Mouse (Mus musculus): ENCODE data around the gene Atp8b5. TPM values are rescaled to one million over a fixed set of nuclear protein-coding genes. Genes with fewer than 3 reads are reported as not detected.

The Atp8b5 gene
- total RNA-seq, 2 experiments from 2014 or later: 0.23 to 0.46 TPM

GRCm38 (mm10) chr4:43379601-43380000, 112.6 kb downstream of the Atp8b5 start:
- intact Hi-C loops (cut with DNase I): no loop called here
- no peak for DNase-seq (ENCODE audit: low spot score in 2 of 2)

GRCm38 (mm10) chr4:43380951-43381350, 114.0 kb downstream of the Atp8b5 start:
- DNase-seq (ENCODE audit: low spot score in 2 of 2): peak in 1 of 2 experiments; percentile 40
- intact Hi-C loops (cut with DNase I): loop anchor here (5.0 kb wide), 2 partner anchors 99 to 114 kb away; partner anchors contain the start of gene Atp8b5

- intact Hi-C loops (cut with DNase I): loop anchor here (2.0 to 5.0 kb wide), 3 partner anchors 25 to 114 kb away; partner anchors contain the start of gene Atp8b5
- peak; percentile 95 to 96 for DNase-seq (ENCODE audit: low spot score in 2 of 2)
These were observed 114.6 kb downstream of the Atp8b5 start, which contains the start of gene Rusc2 for GRCm38 (mm10) chr4:43381408-43382154. Rusc2 (plus strand) TSS chr4:43381979.

- DNase-seq (ENCODE audit: low spot score in 2 of 2): no peak
- intact Hi-C loops (cut with DNase I): loop anchor here (1.0 to 5.0 kb wide), 4 partner anchors 24 to 115 kb away; partner anchors contain the start of gene Atp8b5
These were observed 115.4 kb downstream of the Atp8b5 start for GRCm38 (mm10) chr4:43382155-43383020.

GRCm38 (mm10) chr4:43383246-43384082, 116.5 kb downstream of the Atp8b5 start:
- peak in 1 of 2 experiments; percentile 40 for DNase-seq (ENCODE audit: low spot score in 2 of 2)
- intact Hi-C loops (cut with DNase I): loop anchor here (1.0 to 5.0 kb wide), 4 partner anchors 23 to 116 kb away; partner anchors contain the start of gene Atp8b5

GRCm38 (mm10) chr4:43384083-43384460, 117.1 kb downstream of the Atp8b5 start:
- no peak for DNase-seq (ENCODE audit: low spot score in 2 of 2)
- intact Hi-C loops (cut with DNase I): loop anchor here (5.0 kb wide), 2 partner anchors 102 to 117 kb away; partner anchors contain the start of gene Atp8b5

GRCm38 (mm10) chr4:43384541-43384940, 117.6 kb downstream of the Atp8b5 start:
- intact Hi-C loops (cut with DNase I): loop anchor here (5.0 kb wide), 2 partner anchors 102 to 117 kb away; partner anchors contain the start of gene Atp8b5
- no peak for DNase-seq (ENCODE audit: low spot score in 2 of 2)

- no peak for DNase-seq (ENCODE audit: low spot score in 2 of 2)
- intact Hi-C loops (cut with DNase I): no loop called here
These were observed 120.0 kb downstream of the Atp8b5 start for GRCm38 (mm10) chr4:43386932-43387331.

- intact Hi-C loops (cut with DNase I): no loop called here
- DNase-seq (ENCODE audit: low spot score in 2 of 2): no peak
These were observed 122.4 kb downstream of the Atp8b5 start for GRCm38 (mm10) chr4:43389390-43389789.

- no peak for DNase-seq (ENCODE audit: low spot score in 2 of 2)
- intact Hi-C loops (cut with DNase I): no loop called here
These were observed 123.0 kb downstream of the Atp8b5 start for GRCm38 (mm10) chr4:43389845-43390440.

- DNase-seq (ENCODE audit: low spot score in 2 of 2): no peak
- intact Hi-C loops (cut with DNase I): no loop called here
These were observed 124.6 kb downstream of the Atp8b5 start for GRCm38 (mm10) chr4:43391521-43392050.

GRCm38 (mm10) chr4:43394345-43394891, 127.5 kb downstream of the Atp8b5 start:
- intact Hi-C loops (cut with DNase I): no loop called here
- DNase-seq (ENCODE audit: low spot score in 2 of 2): no peak

GRCm38 (mm10) chr4:43395147-43395546, 128.2 kb downstream of the Atp8b5 start:
- intact Hi-C loops (cut with DNase I): no loop called here
- DNase-seq (ENCODE audit: low spot score in 2 of 2): no peak

GRCm38 (mm10) chr4:43395836-43396235, 128.9 kb downstream of the Atp8b5 start:
- DNase-seq (ENCODE audit: low spot score in 2 of 2): no peak
- intact Hi-C loops (cut with DNase I): no loop called here

- DNase-seq (ENCODE audit: low spot score in 2 of 2): no peak
- intact Hi-C loops (cut with DNase I): no loop called here
These were observed 129.4 kb downstream of the Atp8b5 start for GRCm38 (mm10) chr4:43396381-43396780.

- DNase-seq (ENCODE audit: low spot score in 2 of 2): no peak
- intact Hi-C loops (cut with DNase I): no loop called here
These were observed 131.1 kb downstream of the Atp8b5 start for GRCm38 (mm10) chr4:43398014-43398413.

- intact Hi-C loops (cut with DNase I): no loop called here
- peak in 1 of 2 experiments; percentile 57 for DNase-seq (ENCODE audit: low spot score in 2 of 2)
These were observed 131.9 kb downstream of the Atp8b5 start for GRCm38 (mm10) chr4:43398829-43399331.
